Mouse (Mus musculus): ENCODE results near the gene H2-M10.2. TPM values are rescaled to one million over a fixed set of nuclear protein-coding genes. Genes with fewer than 3 reads are reported as not detected.

Gene H2-M10.2
- polyA plus RNA-seq, 1 experiment from 2014 or later: 0.30 TPM

- Histone ChIP-seq H3K9me3 (ENCODE audit: control insufficient read depth, low read depth, low read length) (no peaks in the 10 kb centered on the region), H3K27me3 (ENCODE audit: control insufficient read depth, insufficient read depth, low read length) (no peaks in the 10 kb centered on the region), H3K4me1 (ENCODE audit: control insufficient read depth, insufficient read depth, low read length) (0 out of 2 replicates have a peak, but pooled peaks cover 3% of the 10 kb centered on the region), H3K36me3 (ENCODE audit: control insufficient read depth, insufficient read depth, low read length) (peaks cover 52% of the 10 kb centered on the region), H3K4me2 (replicated peaks; ENCODE audit: low read depth, low read length) (no peak overlapping the region), H3K4me3 (ENCODE audit: low read depth, low read length) (no peak overlapping the region), H3K9ac (replicated peaks; ENCODE audit: low read depth, low read length) (no peak overlapping the region), H3K27ac (ENCODE audit: low read length) (no peak overlapping the region)
- WGBS: 93% methylated on average over 9 of the region's 9 CpGs
- ATAC-seq (ENCODE audit: insufficient number of reproducible peaks, insufficient read depth, low FRiP score, low read depth): no peak
Observed at GRCm38 (mm10) chr17:36261511-36262166, 24.7 kb downstream of the H2-M10.2 start.

- Histone ChIP-seq H3K4me2 (replicated peaks; ENCODE audit: low read depth, low read length) (peak within 1 kb of the TSS; percentile 44), H3K27me3 (ENCODE audit: control insufficient read depth, insufficient read depth, low read length) (no peaks in the 10 kb centered on the region), H3K9ac (replicated peaks; ENCODE audit: low read depth, low read length) (peak within 1 kb of the TSS; percentile 69), H3K36me3 (ENCODE audit: control insufficient read depth, insufficient read depth, low read length) (peaks cover 29% of the 10 kb centered on the region), H3K4me1 (ENCODE audit: control insufficient read depth, insufficient read depth, low read length) (0 out of 2 replicates have a peak, but pooled peaks cover 4% of the 10 kb centered on the region), H3K4me3 (ENCODE audit: low read depth, low read length) (peak within 1 kb of the TSS; percentile 84), H3K27ac (ENCODE audit: low read length) (peak within 1 kb of the TSS; percentile 68), H3K9me3 (ENCODE audit: control insufficient read depth, low read depth, low read length) (no peaks in the 10 kb centered on the region)
- no peak for ATAC-seq (ENCODE audit: insufficient number of reproducible peaks, insufficient read depth, low FRiP score, low read depth)
- 49% methylated on average over 6 of the region's 6 CpGs for WGBS
Observed at GRCm38 (mm10) chr17:36257969-36258368, 28.3 kb downstream of the H2-M10.2 start, which contains the start of gene Rpp21. Gene Rpp21, minus strand, starts transcription at chr17:36258069.

GRCm38 (mm10) chr17:36257241-36257947 lies 28.9 kb downstream of the H2-M10.2 start:
- Histone ChIP-seq H3K4me3 (ENCODE audit: low read depth, low read length) (peak overlapping the region; percentile 84), H3K9ac (replicated peaks; ENCODE audit: low read depth, low read length) (peak overlapping the region; percentile 69), H3K4me1 (ENCODE audit: control insufficient read depth, insufficient read depth, low read length) (0 out of 2 replicates have a peak, but pooled peaks cover 4% of the 10 kb centered on the region), H3K36me3 (ENCODE audit: control insufficient read depth, insufficient read depth, low read length) (peaks cover 23% of the 10 kb centered on the region), H3K27ac (ENCODE audit: low read length) (peak overlapping the region; percentile 68), H3K9me3 (ENCODE audit: control insufficient read depth, low read depth, low read length) (no peaks in the 10 kb centered on the region), H3K27me3 (ENCODE audit: control insufficient read depth, insufficient read depth, low read length) (no peaks in the 10 kb centered on the region), H3K4me2 (replicated peaks; ENCODE audit: low read depth, low read length) (peak overlapping the region; percentile 44)
- under 1% methylated on average over 37 of the region's 37 CpGs for WGBS
- ATAC-seq (ENCODE audit: insufficient number of reproducible peaks, insufficient read depth, low FRiP score, low read depth): peak; percentile 92

- no peak overlapping the region for H3K27ac ChIP-seq (ENCODE audit: low read length)
- 44% methylated on average over 6 of the region's 6 CpGs for WGBS
- no peak overlapping the region for H3K4me2 ChIP-seq (replicated peaks; ENCODE audit: low read depth, low read length)
- ATAC-seq (ENCODE audit: insufficient number of reproducible peaks, insufficient read depth, low FRiP score, low read depth): no peak
- no peaks in the 10 kb centered on the region for H3K36me3 ChIP-seq (ENCODE audit: control insufficient read depth, insufficient read depth, low read length)
- H3K4me3 ChIP-seq (ENCODE audit: low read depth, low read length): no peak overlapping the region
- H3K27me3 ChIP-seq (ENCODE audit: control insufficient read depth, insufficient read depth, low read length): peaks cover 4% of the 10 kb centered on the region; the same call in 1 of the 2 replicates
- H3K9me3 ChIP-seq (ENCODE audit: control insufficient read depth, low read depth, low read length): no peaks in the 10 kb centered on the region
- H3K4me1 ChIP-seq (ENCODE audit: control insufficient read depth, insufficient read depth, low read length): peaks cover 4% of the 10 kb centered on the region; the same call in 1 of the 2 replicates
- H3K9ac ChIP-seq (replicated peaks; ENCODE audit: low read depth, low read length): no peak overlapping the region
Observed at GRCm38 (mm10) chr17:36253087-36253600, 33.1 kb downstream of the H2-M10.2 start.

GRCm38 (mm10) chr17:36252250-36252876 lies 33.9 kb downstream of the H2-M10.2 start:
- H3K9ac ChIP-seq (replicated peaks; ENCODE audit: low read depth, low read length): no peak overlapping the region
- no peaks in the 10 kb centered on the region for H3K9me3 ChIP-seq (ENCODE audit: control insufficient read depth, low read depth, low read length)
- ATAC-seq (ENCODE audit: insufficient number of reproducible peaks, insufficient read depth, low FRiP score, low read depth): no peak
- 7% methylated on average over 25 of the region's 25 CpGs for WGBS
- peaks cover 4% of the 10 kb centered on the region; the same call in 1 of the 2 replicates for H3K27me3 ChIP-seq (ENCODE audit: control insufficient read depth, insufficient read depth, low read length)
- H3K4me3 ChIP-seq (ENCODE audit: low read depth, low read length): peak overlapping the region; percentile 15
- H3K36me3 ChIP-seq (ENCODE audit: control insufficient read depth, insufficient read depth, low read length): no peaks in the 10 kb centered on the region
- no peak overlapping the region for H3K27ac ChIP-seq (ENCODE audit: low read length)
- peak overlapping the region; percentile 43 for H3K4me2 ChIP-seq (replicated peaks; ENCODE audit: low read depth, low read length)
- peaks cover 4% of the 10 kb centered on the region; the same call in 1 of the 2 replicates for H3K4me1 ChIP-seq (ENCODE audit: control insufficient read depth, insufficient read depth, low read length)

- H3K9me3 ChIP-seq (ENCODE audit: control insufficient read depth, low read depth, low read length): no peaks in the 10 kb centered on the region
- H3K27me3 ChIP-seq (ENCODE audit: control insufficient read depth, insufficient read depth, low read length): peaks cover 4% of the 10 kb centered on the region; the same call in 1 of the 2 replicates
- peak overlapping the region; percentile 9; the same call in 1 of the 2 replicates for H3K4me3 ChIP-seq (ENCODE audit: low read depth, low read length)
- no peak for ATAC-seq (ENCODE audit: insufficient number of reproducible peaks, insufficient read depth, low FRiP score, low read depth)
- WGBS: 28% methylated on average over 33 of the region's 33 CpGs
- H3K9ac ChIP-seq (replicated peaks; ENCODE audit: low read depth, low read length): no peak overlapping the region
- H3K4me2 ChIP-seq (replicated peaks; ENCODE audit: low read depth, low read length): 0 out of 2 replicates have a peak overlapping the region, but pooled peaks have one; percentile 23
- H3K4me1 ChIP-seq (ENCODE audit: control insufficient read depth, insufficient read depth, low read length): no peaks in the 10 kb centered on the region; the same call in 1 of the 2 replicates
- H3K36me3 ChIP-seq (ENCODE audit: control insufficient read depth, insufficient read depth, low read length): no peaks in the 10 kb centered on the region
- no peak overlapping the region for H3K27ac ChIP-seq (ENCODE audit: low read length)
Observed at GRCm38 (mm10) chr17:36248886-36249285, 37.4 kb downstream of the H2-M10.2 start.

GRCm38 (mm10) chr17:36245741-36246140 lies 40.5 kb downstream of the H2-M10.2 start:
- H3K9me3 ChIP-seq (ENCODE audit: control insufficient read depth, low read depth, low read length): no peaks in the 10 kb centered on the region
- H3K4me1 ChIP-seq (ENCODE audit: control insufficient read depth, insufficient read depth, low read length): no peaks in the 10 kb centered on the region
- H3K36me3 ChIP-seq (ENCODE audit: control insufficient read depth, insufficient read depth, low read length): no peaks in the 10 kb centered on the region
- 77% methylated on average over 2 of the region's 2 CpGs for WGBS
- peaks cover 4% of the 10 kb centered on the region; the same call in 1 of the 2 replicates for H3K27me3 ChIP-seq (ENCODE audit: control insufficient read depth, insufficient read depth, low read length)
- H3K4me3 ChIP-seq (ENCODE audit: low read depth, low read length): no peak overlapping the region
- no peak overlapping the region for H3K9ac ChIP-seq (replicated peaks; ENCODE audit: low read depth, low read length)
- H3K27ac ChIP-seq (ENCODE audit: low read length): no peak overlapping the region
- H3K4me2 ChIP-seq (replicated peaks; ENCODE audit: low read depth, low read length): no peak overlapping the region
- ATAC-seq (ENCODE audit: insufficient number of reproducible peaks, insufficient read depth, low FRiP score, low read depth): no peak

GRCm38 (mm10) chr17:36244031-36244430 lies 42.3 kb downstream of the H2-M10.2 start:
- Histone ChIP-seq H3K4me2 (replicated peaks; ENCODE audit: low read depth, low read length) (no peak overlapping the region), H3K4me1 (ENCODE audit: control insufficient read depth, insufficient read depth, low read length) (no peaks in the 10 kb centered on the region), H3K27ac (ENCODE audit: low read length) (no peak overlapping the region), H3K27me3 (ENCODE audit: control insufficient read depth, insufficient read depth, low read length) (no peaks in the 10 kb centered on the region), H3K4me3 (ENCODE audit: low read depth, low read length) (no peak overlapping the region), H3K9me3 (ENCODE audit: control insufficient read depth, low read depth, low read length) (no peaks in the 10 kb centered on the region), H3K9ac (replicated peaks; ENCODE audit: low read depth, low read length) (no peak overlapping the region), H3K36me3 (ENCODE audit: control insufficient read depth, insufficient read depth, low read length) (no peaks in the 10 kb centered on the region)
- no peak for ATAC-seq (ENCODE audit: insufficient number of reproducible peaks, insufficient read depth, low FRiP score, low read depth)
- 31% methylated on average over 5 of the region's 5 CpGs for WGBS

Measured in stomach, embryonic 14.5 days (tissue).